Mouse (Mus musculus) small intestine, adult 10 weeks (tissue): Measurements from ENCODE around the gene Oscp1. TPM values are rescaled to one million over a fixed set of nuclear protein-coding genes. Genes with fewer than 3 reads are reported as not detected.

ENCODE experiments used
- polyA plus RNA-seq: library from polyadenylated mRNA; stranded (reverse); fragments of 350-450 nt; fragmentation: Illumina TruSeq; extraction: RNeasy Lipid Tissue Mini Kit (QIAGEN cat#74804); gene quantifications from one replicate; pipeline ENCODE4 v1.2.3, GENCODE M21; 2014; ENCODE audit warnings: low replicate concordance

The Oscp1 gene
- polyA plus RNA-seq, result 0.15 TPM

DNA sequence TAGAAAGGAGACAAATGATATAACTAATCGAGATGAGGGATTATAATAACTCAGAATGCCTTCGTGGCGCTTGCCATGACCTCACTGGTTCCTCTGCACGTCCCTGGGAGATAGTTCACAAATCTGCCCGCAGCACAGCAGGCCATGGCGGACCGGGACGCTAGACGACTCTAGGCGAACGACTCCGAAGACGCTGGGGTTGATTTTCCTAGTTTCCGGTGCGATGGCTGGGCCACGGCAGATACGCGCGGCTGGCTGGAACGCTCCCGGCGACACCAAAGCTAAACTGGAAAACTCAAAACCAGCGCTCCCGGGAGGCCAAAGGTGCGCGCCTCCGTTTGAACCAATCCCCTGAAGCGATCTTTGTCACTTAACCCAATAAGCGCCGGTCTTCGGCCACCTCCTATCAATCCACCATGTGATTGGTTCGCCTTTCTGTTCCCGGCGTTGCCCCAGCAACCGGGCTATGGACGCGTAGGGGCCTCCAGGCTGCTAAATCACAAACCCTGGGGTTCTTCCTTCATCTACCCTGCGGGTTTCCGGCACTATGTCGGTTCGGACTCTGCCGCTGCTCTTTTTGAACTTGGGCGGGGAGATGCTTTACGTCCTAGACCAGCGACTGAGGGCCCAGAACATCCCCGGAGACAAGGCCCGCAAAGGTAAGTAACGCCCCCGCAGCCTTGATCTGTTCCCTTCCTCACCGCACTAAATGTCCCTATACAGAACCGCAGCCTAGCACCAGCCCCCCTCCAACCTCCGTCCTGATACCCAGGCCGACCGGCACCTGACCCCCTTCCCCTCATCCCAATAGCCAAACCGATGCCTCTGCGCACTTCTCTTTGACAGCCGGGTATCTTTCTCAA, at the start of gene Oscp1:
Oscp1 (plus strand) TSS at position 432 of the 863 bp plus-strand sequence.

DNA sequence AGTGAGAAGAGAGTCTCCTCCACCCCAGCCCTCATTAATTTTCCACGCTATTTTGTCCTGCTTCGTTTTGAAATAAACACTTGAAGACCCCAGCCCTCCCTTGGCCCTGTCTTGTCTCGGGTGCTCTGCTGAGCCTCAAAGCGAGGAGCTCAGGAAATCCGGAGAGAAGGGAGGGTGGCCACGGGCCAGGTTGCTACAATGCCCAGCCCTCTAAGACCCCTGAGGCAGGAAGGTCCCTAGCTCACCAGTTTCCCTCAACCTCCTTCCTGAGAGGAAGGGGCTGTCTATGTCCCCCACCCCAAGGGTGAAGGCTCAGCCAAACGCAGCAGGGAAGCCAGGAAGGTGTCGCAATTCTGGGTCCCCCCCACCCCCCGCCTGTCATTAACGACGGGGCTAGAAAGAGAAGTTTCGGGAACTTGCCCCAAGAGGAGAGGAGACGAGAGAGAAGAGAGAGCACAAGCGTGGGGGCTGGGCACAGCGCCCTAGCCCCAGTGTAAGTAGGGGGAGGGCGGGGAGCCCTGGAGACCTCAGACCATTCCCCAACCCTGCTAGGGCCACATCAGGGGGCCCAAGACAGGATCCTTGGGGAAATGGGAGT, 34.0 kb upstream of the Oscp1 start, which contains the start of gene Csf3r:
Csf3r (plus strand) TSS at position 248 of the 598 bp plus-strand sequence.

DNA sequence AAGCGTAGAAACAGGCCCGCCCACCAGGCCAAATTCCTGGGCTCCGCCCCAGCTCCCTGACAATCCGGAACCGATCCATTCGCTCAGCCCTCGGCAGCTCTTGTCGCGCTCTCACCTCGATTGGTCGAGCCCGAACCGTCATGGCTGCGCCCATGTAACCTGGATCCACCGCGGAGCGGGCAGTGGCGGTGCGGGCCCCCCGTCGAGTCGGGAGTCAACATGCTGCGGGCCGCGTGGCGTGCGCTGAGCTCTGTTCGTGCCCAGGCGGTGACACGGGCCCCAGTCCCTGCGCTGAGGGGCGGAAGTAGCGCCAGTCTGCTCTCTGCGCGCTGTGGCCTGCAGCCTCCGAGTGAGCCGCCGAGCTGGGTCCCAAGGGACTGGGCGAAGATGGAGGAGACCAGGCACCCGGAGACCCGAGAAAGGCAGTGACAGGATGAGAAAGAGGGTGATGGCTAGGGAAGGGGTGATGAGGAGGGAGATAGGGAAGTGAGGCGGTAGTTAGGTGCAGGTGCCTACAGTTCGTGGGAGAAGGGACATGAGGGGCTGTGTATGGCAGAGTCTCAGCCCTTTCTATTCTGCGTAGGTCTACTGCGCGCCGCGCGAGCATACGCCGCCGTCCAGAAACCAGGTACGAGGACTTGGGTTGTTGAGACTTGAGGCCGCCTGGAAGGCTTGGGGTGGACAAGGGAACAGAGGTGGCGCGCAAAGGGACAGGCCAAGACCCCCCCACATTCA, 11.3 kb upstream of the Oscp1 start, which contains the start of gene Mrps15:
Mrps15 (plus strand) TSS at position 75 of the 735 bp plus-strand sequence.

DNA sequence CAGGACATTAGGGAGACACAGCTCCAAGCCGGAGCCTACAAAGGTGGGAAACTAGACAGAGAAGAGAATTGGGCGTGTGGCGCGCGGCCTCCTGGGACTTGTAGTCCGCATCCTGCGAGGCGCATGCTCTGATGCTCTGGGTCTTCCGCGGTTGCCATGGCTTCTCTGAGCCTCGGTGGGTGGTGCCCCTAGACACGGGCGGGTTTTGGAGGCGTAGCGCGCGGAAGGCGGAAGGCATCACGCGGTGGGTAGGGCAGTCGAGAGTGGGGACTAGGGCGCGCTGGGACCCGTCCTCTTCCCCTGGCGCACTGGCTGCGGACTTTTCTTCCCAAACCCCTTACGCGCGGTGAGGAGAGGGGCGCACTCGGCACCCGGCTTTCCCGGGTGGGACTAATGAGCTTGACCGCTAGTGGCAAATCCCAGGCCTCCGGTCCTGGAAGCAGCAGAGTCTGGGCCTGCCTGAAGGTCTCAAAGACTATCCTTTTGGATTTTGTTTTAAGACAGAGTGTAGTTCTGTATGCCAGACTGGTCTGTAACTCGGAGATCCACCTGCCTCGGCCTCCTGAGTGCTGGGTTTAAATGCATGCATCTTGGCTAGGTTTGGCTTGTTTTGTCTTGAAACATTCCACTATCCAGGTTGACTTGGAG, 38.2 kb downstream of the Oscp1 start, which contains the start of gene Lsm10:
Lsm10 (plus strand) TSS at position 160 of the 648 bp plus-strand sequence.

GRCm38 (mm10) chr4:126103590-126104068, 45.3 kb downstream of the Oscp1 start, which contains the start of gene Stk40:
TSS of gene Stk40 (plus strand) at chr4:126103957.

Other genes starting within 250 kb of the Oscp1 start
- gene Csf3r, start 34.0 kb upstream of the Oscp1 start, polyA plus RNA-seq, result not detected
- gene Mrps15, start 11.6 kb upstream of the Oscp1 start, polyA plus RNA-seq, result 145 TPM
- gene Lsm10, start 38.1 kb downstream of the Oscp1 start, polyA plus RNA-seq, result 1.2 TPM
- 1.3 TPM for gene Stk40, start 45.4 kb downstream of the Oscp1 start, polyA plus RNA-seq
- gene Eva1b, start 89.2 kb downstream of the Oscp1 start, polyA plus RNA-seq, result not detected
- gene Sh3d21, start 104.9 kb downstream of the Oscp1 start, polyA plus RNA-seq, result 2.3 TPM
- 207 TPM for gene Thrap3, start 144.2 kb downstream of the Oscp1 start, polyA plus RNA-seq
- 0.56 TPM for gene Map7d1, start 197.8 kb downstream of the Oscp1 start, polyA plus RNA-seq
- 23.6 TPM for gene Trappc3, start 203.8 kb downstream of the Oscp1 start, polyA plus RNA-seq
- 0.71 TPM for gene Col8a2, start 228.2 kb downstream of the Oscp1 start, polyA plus RNA-seq